Mouse (Mus musculus) stomach, embryonic 14.5 days (tissue): ENCODE data around the gene Dsn1. TPM values are rescaled to one million over a fixed set of nuclear protein-coding genes. Genes with fewer than 3 reads are reported as not detected.
A peak's percentile ranks its signal among the peaks of the same experiment; 100 is the strongest.

Source experiments
- ATAC-seq: fragments of 200-750 bp; cut with Nextera tagmentation; 2 replicates; pipeline ENCODE4 v1.8.0; 2017; ENCODE audit warnings: low read depth, moderate TSS enrichment; ENCODE audit not compliant: insufficient number of reproducible peaks, insufficient read depth, low FRiP score
- H3K27ac ChIP-seq: fragments of 300-500 bp; sonication (generic); 2 replicates; pipeline ENCODE4 v1.5.1; 2014; ENCODE audit warnings: mild to moderate bottlenecking, low read length, moderate library complexity, mixed read lengths
- H3K27me3 ChIP-seq: fragments of 300-500 bp; sonication (generic); 2 replicates; pipeline ENCODE4 v1.6.1; 2014; ENCODE audit warnings: low read length, control low read depth, mixed read lengths; ENCODE audit not compliant: control insufficient read depth, insufficient read depth
- H3K36me3 ChIP-seq: fragments of 300-500 bp; sonication (generic); 2 replicates; pipeline ENCODE4 v1.6.1; 2014; ENCODE audit warnings: mild to moderate bottlenecking, control low read depth, low read length, moderate library complexity, mixed read lengths; ENCODE audit not compliant: control insufficient read depth, insufficient read depth
- H3K4me1 ChIP-seq: fragments of 300-500 bp; sonication (generic); 2 replicates; pipeline ENCODE4 v1.6.1; 2014; ENCODE audit warnings: low read length, control low read depth, mixed read lengths; ENCODE audit not compliant: control insufficient read depth, insufficient read depth
- H3K4me2 ChIP-seq: fragments of 300-500 bp; sonication (generic); replicated peaks from 2 replicates; pipeline ENCODE4 v1.6.1; 2014; ENCODE audit warnings: low read depth, low read length, control low read depth
- H3K4me3 ChIP-seq: fragments of 300-500 bp; sonication (generic); 2 replicates; pipeline ENCODE4 v1.5.1; 2014; ENCODE audit warnings: low read depth, low read length, control low read depth
- H3K9ac ChIP-seq: fragments of 300-500 bp; sonication (generic); replicated peaks from 2 replicates; pipeline ENCODE4 v1.6.1; 2014; ENCODE audit warnings: low read depth, mild to moderate bottlenecking, control low read depth, low read length, moderate library complexity, mixed read lengths
- H3K9me3 ChIP-seq: fragments of 300-500 bp; sonication (generic); 2 replicates; pipeline ENCODE4 v1.6.1; 2016; ENCODE audit warnings: low read depth, low read length, control low read depth; ENCODE audit not compliant: control insufficient read depth
- WGBS: fragments of 180-500 bp; shearing (Covaris S2); extraction: QIAGEN DNeasy Blood & Tissue Kit; methylation state at CpG from one replicate; pipeline ENCODE4 v1.1.7; 2014; 5-methylcytosine and 5-hydroxymethylcytosine counted together
- polyA plus RNA-seq: library from polyadenylated mRNA; unstranded; fragments of >200 nt; fragmentation: Nextera tagmentation; extraction: Ambion mirVana; gene quantifications from 2 replicates; pipeline ENCODE4 v1.2.1, GENCODE M21; 2014

Gene Dsn1
- polyA plus RNA-seq, 1 experiment from 2014 or later = 38.7 TPM

GRCm38 (mm10) chr2:157016529-157017270 is 9.7 kb upstream of the Dsn1 start:
- H3K4me3 ChIP-seq = no peak overlapping the region
- H3K9me3 ChIP-seq = no peaks in the 10 kb centered on the region
- H3K36me3 ChIP-seq = peaks cover 62% of the 10 kb centered on the region
- no peaks in the 10 kb centered on the region for H3K4me1 ChIP-seq
- H3K9ac ChIP-seq = no peak overlapping the region
- H3K27ac ChIP-seq = no peak overlapping the region
- no peaks in the 10 kb centered on the region for H3K27me3 ChIP-seq
- ATAC-seq = no peak
- WGBS = 80% methylated on average over 18 of the region's 18 CpGs
- no peak overlapping the region for H3K4me2 ChIP-seq

GRCm38 (mm10) chr2:157012341-157012740 is 5.4 kb upstream of the Dsn1 start:
- Histone ChIP-seq H3K27ac (no peak overlapping the region), H3K27me3 (no peaks in the 10 kb centered on the region)

GRCm38 (mm10) chr2:157010634-157011310 is 3.8 kb upstream of the Dsn1 start:
- Histone ChIP-seq H3K9me3 (no peaks in the 10 kb centered on the region), H3K36me3 (peaks cover 5% of the 10 kb centered on the region; the same call in 1 of the 2 replicates), H3K4me2 (no peak overlapping the region), H3K27me3 (no peaks in the 10 kb centered on the region), H3K9ac (no peak overlapping the region), H3K4me1 (peaks cover 11% of the 10 kb centered on the region; the same call in 1 of the 2 replicates), H3K27ac (no peak overlapping the region), H3K4me3 (no peak overlapping the region)
- 30% methylated on average over 11 of the region's 11 CpGs for WGBS
- ATAC-seq = no peak

More at GRCm38 (mm10) chr2:157012341-157012740, 5.4 kb upstream of the Dsn1 start:
- Histone ChIP-seq H3K9ac (no peak overlapping the region), H3K4me3 (no peak overlapping the region), H3K4me2 (no peak overlapping the region), H3K4me1 (peaks cover 7% of the 10 kb centered on the region; the same call in 1 of the 2 replicates), H3K9me3 (no peaks in the 10 kb centered on the region), H3K36me3 (peaks cover 20% of the 10 kb centered on the region)
- no peak for ATAC-seq
- WGBS = 76% methylated on average over 6 of the region's 6 CpGs

GRCm38 (mm10) chr2:157010121-157010520 is 3.2 kb upstream of the Dsn1 start:
- Histone ChIP-seq H3K9me3 (no peaks in the 10 kb centered on the region), H3K4me3 (no peak overlapping the region), H3K4me1 (peaks cover 12% of the 10 kb centered on the region; the same call in 1 of the 2 replicates), H3K4me2 (no peak overlapping the region), H3K27ac (no peak overlapping the region), H3K27me3 (no peaks in the 10 kb centered on the region), H3K9ac (no peak overlapping the region), H3K36me3 (peaks cover 5% of the 10 kb centered on the region; the same call in 1 of the 2 replicates)
- no peak for ATAC-seq

- ATAC-seq = no peak
- Histone ChIP-seq H3K4me3 (no peak overlapping the region), H3K9ac (no peak overlapping the region), H3K27me3 (no peaks in the 10 kb centered on the region), H3K4me1 (peaks cover 12% of the 10 kb centered on the region; the same call in 1 of the 2 replicates), H3K9me3 (no peaks in the 10 kb centered on the region), H3K36me3 (no peaks in the 10 kb centered on the region; the same call in 1 of the 2 replicates), H3K4me2 (no peak overlapping the region), H3K27ac (no peak overlapping the region)
Measured at GRCm38 (mm10) chr2:157008509-157008908, 1.6 kb upstream of the Dsn1 start.

GRCm38 (mm10) chr2:157007234-157007596 is 261 bp upstream of the Dsn1 start:
- 28% methylated on average over 5 of the region's 5 CpGs for WGBS

GRCm38 (mm10) chr2:157002321-157002720 is 4.6 kb downstream of the Dsn1 start:
- no peak for ATAC-seq
- Histone ChIP-seq H3K36me3 (peaks cover 36% of the 10 kb centered on the region), H3K4me1 (peaks cover 5% of the 10 kb centered on the region; the same call in 1 of the 2 replicates), H3K27me3 (no peaks in the 10 kb centered on the region), H3K27ac (no peak overlapping the region), H3K9ac (no peak overlapping the region), H3K4me2 (no peak overlapping the region), H3K4me3 (no peak overlapping the region), H3K9me3 (no peaks in the 10 kb centered on the region)
- WGBS = 86% methylated on average over 4 of the region's 4 CpGs

More at GRCm38 (mm10) chr2:157007234-157007596, 261 bp upstream of the Dsn1 start:
- Histone ChIP-seq H3K4me2 (peak overlapping the region; percentile 88), H3K4me3 (peak overlapping the region; percentile 74), H3K4me1 (peaks cover 12% of the 10 kb centered on the region; the same call in 1 of the 2 replicates), H3K36me3 (peaks cover 4% of the 10 kb centered on the region; the same call in 1 of the 2 replicates), H3K27me3 (no peaks in the 10 kb centered on the region), H3K9ac (peak overlapping the region; percentile 65), H3K9me3 (no peaks in the 10 kb centered on the region), H3K27ac (peak overlapping the region; percentile 69)
- no peak for ATAC-seq

GRCm38 (mm10) chr2:156998263-156998662 is 8.7 kb downstream of the Dsn1 start:
- Histone ChIP-seq H3K27me3 (no peaks in the 10 kb centered on the region), H3K36me3 (peaks cover 57% of the 10 kb centered on the region), H3K4me1 (no peaks in the 10 kb centered on the region), H3K9me3 (no peaks in the 10 kb centered on the region), H3K9ac (no peak overlapping the region), H3K4me2 (no peak overlapping the region), H3K4me3 (no peak overlapping the region), H3K27ac (no peak overlapping the region)
- 86% methylated on average over 5 of the region's 5 CpGs for WGBS
- no peak for ATAC-seq
